Mouse (Mus musculus): Measurements from ENCODE around the gene Cobll1. TPM values are rescaled to one million over a fixed set of nuclear protein-coding genes. Genes with fewer than 3 reads are reported as not detected.
A peak's percentile ranks its signal among the peaks of the same experiment; 100 is the strongest.
"Not testable (repeated sequence)": the region's sequence is repeated elsewhere in the genome, so short reads cannot be mapped to it uniquely, and the experiment has no call there.

The Cobll1 gene
- polyA plus RNA-seq, 1 experiment from 2014 or later, result 3.8 TPM

GRCm38 (mm10) chr2:65260828-65261227, 21.6 kb upstream of the Cobll1 start:
- H3K9ac ChIP-seq; H3K4me2 ChIP-seq; H3K4me3 ChIP-seq (replicated peaks); H3K27me3 ChIP-seq; H3K36me3 ChIP-seq (replicated peaks); H3K9me3 ChIP-seq (replicated peaks); H3K27ac ChIP-seq (replicated peaks); ATAC-seq (ENCODE audit: insufficient read depth); H3K4me1 ChIP-seq (replicated peaks): not testable (repeated sequence)
- 47% methylated on average over 6 of the region's 6 CpGs for WGBS (ENCODE audit: insufficient replicate concordance)

- 60% methylated on average over 4 of the region's 4 CpGs for WGBS (ENCODE audit: insufficient replicate concordance)
- Histone ChIP-seq H3K4me2 (no peak overlapping the region), H3K27me3 (no peaks in the 10 kb centered on the region), H3K4me3 (replicated peaks) (no peak overlapping the region), H3K4me1 (replicated peaks) (no peaks in the 10 kb centered on the region), H3K9ac (no peak overlapping the region), H3K27ac (replicated peaks) (no peak overlapping the region), H3K36me3 (replicated peaks) (no peaks in the 10 kb centered on the region), H3K9me3 (replicated peaks) (no peaks in the 10 kb centered on the region)
- no peak for ATAC-seq (ENCODE audit: insufficient read depth)
These were observed 21.2 kb upstream of the Cobll1 start for GRCm38 (mm10) chr2:65260400-65260799.

- no peak overlapping the region for H3K4me3 ChIP-seq (replicated peaks)
- no peaks in the 10 kb centered on the region for H3K36me3 ChIP-seq (replicated peaks)
- no peaks in the 10 kb centered on the region for H3K9me3 ChIP-seq (replicated peaks)
- WGBS (ENCODE audit: insufficient replicate concordance), result 44% methylated on average over 2 of the region's 2 CpGs
- no peak overlapping the region for H3K9ac ChIP-seq
- no peaks in the 10 kb centered on the region for H3K4me1 ChIP-seq (replicated peaks)
- H3K27ac ChIP-seq (replicated peaks), result no peak overlapping the region
- no peak for ATAC-seq (ENCODE audit: insufficient read depth)
- no peak overlapping the region for H3K4me2 ChIP-seq
- no peaks in the 10 kb centered on the region for H3K27me3 ChIP-seq
These were observed 18.2 kb upstream of the Cobll1 start for GRCm38 (mm10) chr2:65257446-65257845.

GRCm38 (mm10) chr2:65256494-65257254, 17.5 kb upstream of the Cobll1 start:
- Histone ChIP-seq H3K27me3 (no peaks in the 10 kb centered on the region), H3K4me1 (replicated peaks) (no peaks in the 10 kb centered on the region), H3K27ac (replicated peaks) (no peak overlapping the region), H3K4me2 (no peak overlapping the region), H3K9me3 (replicated peaks) (no peaks in the 10 kb centered on the region), H3K4me3 (replicated peaks) (no peak overlapping the region), H3K36me3 (replicated peaks) (no peaks in the 10 kb centered on the region), H3K9ac (no peak overlapping the region)
- WGBS (ENCODE audit: insufficient replicate concordance), result 56% methylated on average over 6 of the region's 6 CpGs
- no peak for ATAC-seq (ENCODE audit: insufficient read depth)

DNA sequence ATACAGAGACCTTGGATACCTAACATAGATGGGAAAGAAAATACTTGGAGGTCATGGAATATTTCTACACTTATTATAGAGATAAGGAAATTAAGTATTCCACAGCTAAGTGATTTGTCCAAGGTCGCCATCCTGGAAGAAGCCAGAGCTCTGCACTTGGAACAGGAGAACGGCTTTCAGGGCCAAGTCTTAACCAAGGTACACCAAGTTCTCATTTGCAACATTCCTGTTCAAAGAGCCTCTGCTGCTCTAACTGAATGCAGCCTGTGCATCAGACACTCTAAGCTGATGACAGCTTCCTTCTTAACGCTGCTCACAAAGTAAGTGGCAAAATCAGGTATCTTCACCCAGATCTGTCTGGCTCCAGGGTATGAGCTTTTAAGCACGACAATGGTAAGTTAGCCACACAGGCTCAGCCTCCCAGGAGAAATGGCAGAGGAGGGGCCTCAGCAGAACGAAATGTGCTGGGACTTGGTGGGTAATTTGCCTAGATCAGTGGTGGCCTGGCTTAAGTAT, 11.4 kb upstream of the Cobll1 start:
- Histone ChIP-seq H3K4me1 (replicated peaks) (no peaks in the 10 kb centered on the region), H3K27ac (replicated peaks) (no peak overlapping the region), H3K27me3 (no peaks in the 10 kb centered on the region), H3K9me3 (replicated peaks) (no peaks in the 10 kb centered on the region), H3K36me3 (replicated peaks) (no peaks in the 10 kb centered on the region), H3K4me3 (replicated peaks) (no peak overlapping the region), H3K9ac (no peak overlapping the region), H3K4me2 (no peak overlapping the region)
- 47% methylated on average over 5 of the region's 5 CpGs for WGBS (ENCODE audit: insufficient replicate concordance)
- ATAC-seq (ENCODE audit: insufficient read depth), result no peak

DNA sequence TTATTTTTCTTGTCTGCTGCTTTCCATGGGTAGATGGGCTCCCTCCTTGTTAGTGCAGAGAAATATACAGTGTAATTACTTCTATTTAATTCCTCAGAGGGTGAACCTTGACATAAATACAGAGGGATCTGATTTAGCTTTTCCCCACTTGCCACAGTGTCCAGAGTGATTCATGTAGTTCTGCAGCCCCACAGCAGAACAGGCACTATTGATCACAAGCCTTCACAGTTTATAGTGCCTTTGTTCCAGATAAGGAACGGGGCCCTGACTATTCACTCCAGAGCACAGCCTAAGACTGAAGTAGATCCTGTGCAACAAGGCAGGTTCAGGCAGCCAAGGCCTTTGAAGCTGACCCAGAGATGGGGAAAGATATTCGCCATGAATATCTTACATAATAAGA, 10.4 kb upstream of the Cobll1 start:
- Histone ChIP-seq H3K4me1 (replicated peaks) (no peaks in the 10 kb centered on the region), H3K4me2 (no peak overlapping the region), H3K9me3 (replicated peaks) (no peaks in the 10 kb centered on the region), H3K9ac (no peak overlapping the region), H3K27me3 (no peaks in the 10 kb centered on the region), H3K27ac (replicated peaks) (no peak overlapping the region), H3K36me3 (replicated peaks) (no peaks in the 10 kb centered on the region), H3K4me3 (replicated peaks) (no peak overlapping the region)
- ATAC-seq (ENCODE audit: insufficient read depth), result no peak
- 43% methylated on average over 2 of the region's 2 CpGs for WGBS (ENCODE audit: insufficient replicate concordance)

DNA sequence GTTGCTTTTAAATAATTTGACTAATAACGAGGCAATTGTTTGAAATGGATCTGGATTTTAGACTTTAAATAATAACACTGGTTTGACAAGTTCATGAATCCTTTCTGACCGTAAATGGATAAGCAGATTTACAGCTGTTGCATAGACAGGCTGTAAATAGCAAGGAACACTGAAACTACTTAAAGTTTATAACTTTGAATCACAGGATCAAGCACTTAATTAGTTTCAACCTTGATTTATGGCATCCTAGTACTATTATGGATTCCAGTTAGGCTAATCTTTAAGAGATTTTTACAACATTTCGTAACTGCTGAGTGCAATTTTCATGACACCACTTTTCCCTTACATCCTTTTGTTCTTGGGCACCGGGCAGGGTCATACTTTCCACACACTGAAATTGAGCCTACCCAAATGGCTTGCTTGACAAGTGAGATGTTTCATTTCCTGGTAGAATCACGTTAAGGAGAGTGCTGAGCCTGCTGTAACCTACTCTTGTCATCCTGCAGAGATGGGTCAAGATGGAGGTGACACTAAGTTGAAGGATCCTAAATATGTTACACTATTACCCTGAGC, 1.1 kb upstream of the Cobll1 start:
- Histone ChIP-seq H3K36me3 (replicated peaks) (no peaks in the 10 kb centered on the region), H3K4me1 (replicated peaks) (no peaks in the 10 kb centered on the region), H3K9me3 (replicated peaks) (no peaks in the 10 kb centered on the region), H3K9ac (no peak overlapping the region), H3K27me3 (peaks cover 38% of the 10 kb centered on the region), H3K27ac (replicated peaks) (no peak overlapping the region), H3K4me2 (no peak overlapping the region), H3K4me3 (replicated peaks) (no peak overlapping the region)
- WGBS (ENCODE audit: insufficient replicate concordance), result 61% methylated on average over 5 of the region's 5 CpGs
- ATAC-seq (ENCODE audit: insufficient read depth), result no peak

DNA sequence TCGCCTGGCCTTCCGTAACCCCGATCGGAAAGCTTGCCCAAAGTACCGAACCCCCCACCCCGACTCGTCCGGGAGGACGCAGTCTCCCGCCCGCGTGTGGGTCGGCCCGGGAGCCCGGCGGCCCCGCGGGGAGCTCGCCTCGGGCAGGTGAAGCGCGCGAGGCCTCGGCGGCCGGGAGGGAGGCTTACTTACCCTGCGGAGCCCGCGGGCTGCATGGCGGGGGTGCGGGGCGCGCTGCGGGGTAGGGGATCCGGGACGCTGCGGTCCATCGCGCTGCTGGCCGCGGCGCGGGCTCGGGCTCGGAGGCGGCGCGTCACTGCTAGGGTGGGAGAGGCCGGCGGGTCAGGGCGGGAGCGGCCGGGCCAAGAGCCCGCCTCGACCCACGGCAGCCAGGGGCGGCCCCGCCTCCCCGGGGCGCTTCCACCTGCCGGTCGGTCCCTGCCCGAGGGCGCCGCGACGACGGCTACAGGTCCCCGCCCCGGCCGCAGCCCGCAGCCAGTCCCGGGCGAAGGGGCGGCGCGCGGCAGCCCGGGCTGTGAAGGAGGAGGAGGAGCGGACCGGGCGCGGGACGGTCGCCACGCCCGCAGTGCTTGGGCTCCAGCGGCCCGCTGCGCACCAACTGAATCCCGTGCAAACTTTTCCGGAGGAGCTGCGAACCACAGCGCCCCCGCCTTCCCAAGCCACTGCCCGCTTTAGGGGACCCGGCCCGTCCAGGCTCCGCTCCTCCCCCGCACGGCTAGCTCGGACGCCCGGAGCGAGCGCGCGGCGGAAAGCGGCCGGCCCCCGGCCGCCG, 836 bp downstream of the Cobll1 start:
- Histone ChIP-seq H3K9me3 (replicated peaks) (no peaks in the 10 kb centered on the region), H3K4me2 (peak overlapping the region; percentile 70), H3K36me3 (replicated peaks) (no peaks in the 10 kb centered on the region), H3K27ac (replicated peaks) (peak overlapping the region; percentile 83), H3K9ac (peak overlapping the region; percentile 54; the same call in 1 of the 2 replicates), H3K4me1 (replicated peaks) (no peaks in the 10 kb centered on the region), H3K27me3 (peaks cover 38% of the 10 kb centered on the region), H3K4me3 (replicated peaks) (peak overlapping the region; percentile 61)
- ATAC-seq (ENCODE audit: insufficient read depth), result peak; percentile 84
- WGBS (ENCODE audit: insufficient replicate concordance), result under 1% methylated on average over 114 of the region's 114 CpGs

GRCm38 (mm10) chr2:65237610-65238170, 1.5 kb downstream of the Cobll1 start:
- Histone ChIP-seq H3K4me2 (peak overlapping the region; percentile 70), H3K9me3 (replicated peaks) (no peaks in the 10 kb centered on the region), H3K4me1 (replicated peaks) (no peaks in the 10 kb centered on the region), H3K27me3 (peaks cover 38% of the 10 kb centered on the region), H3K9ac (0 out of 2 replicates have a peak overlapping the region, but pooled peaks have one; percentile 54), H3K36me3 (replicated peaks) (no peaks in the 10 kb centered on the region), H3K27ac (replicated peaks) (peak overlapping the region; percentile 83), H3K4me3 (replicated peaks) (peak overlapping the region; percentile 61)
- 3% methylated on average over 22 of the region's 22 CpGs for WGBS (ENCODE audit: insufficient replicate concordance)
- peak; percentile 30 for ATAC-seq (ENCODE audit: insufficient read depth)

- ATAC-seq (ENCODE audit: insufficient read depth), result no peak
- WGBS (ENCODE audit: insufficient replicate concordance), result 48% methylated on average over 8 of the region's 8 CpGs
- H3K4me3 ChIP-seq (replicated peaks), result peak overlapping the region; percentile 61
- no peak overlapping the region for H3K27ac ChIP-seq (replicated peaks)
- no peaks in the 10 kb centered on the region for H3K36me3 ChIP-seq (replicated peaks)
- H3K9me3 ChIP-seq (replicated peaks), result no peaks in the 10 kb centered on the region
- H3K9ac ChIP-seq, result no peak overlapping the region
- H3K4me2 ChIP-seq, result peak overlapping the region; percentile 70
- H3K27me3 ChIP-seq, result peaks cover 38% of the 10 kb centered on the region
- no peaks in the 10 kb centered on the region for H3K4me1 ChIP-seq (replicated peaks)
These were observed 2.1 kb downstream of the Cobll1 start for GRCm38 (mm10) chr2:65237116-65237515.

GRCm38 (mm10) chr2:65236644-65237043, 2.6 kb downstream of the Cobll1 start:
- no peak overlapping the region for H3K4me3 ChIP-seq (replicated peaks)
- WGBS (ENCODE audit: insufficient replicate concordance), result 67% methylated on average over 8 of the region's 8 CpGs
- H3K36me3 ChIP-seq (replicated peaks), result no peaks in the 10 kb centered on the region
- peaks cover 38% of the 10 kb centered on the region for H3K27me3 ChIP-seq
- H3K9ac ChIP-seq, result no peak overlapping the region
- no peak overlapping the region for H3K27ac ChIP-seq (replicated peaks)
- H3K4me1 ChIP-seq (replicated peaks), result no peaks in the 10 kb centered on the region
- ATAC-seq (ENCODE audit: insufficient read depth), result no peak
- no peaks in the 10 kb centered on the region for H3K9me3 ChIP-seq (replicated peaks)
- 0 out of 2 replicates have a peak overlapping the region, but pooled peaks have one; percentile 70 for H3K4me2 ChIP-seq
